Mouse (Mus musculus): Measurements from ENCODE around the gene Hpgd. TPM values are rescaled to one million over a fixed set of nuclear protein-coding genes. Genes with fewer than 3 reads are reported as not detected.
"Not testable (repeated sequence)": the region's sequence is repeated elsewhere in the genome, so short reads cannot be mapped to it uniquely, and the experiment has no call there.

Hpgd gene
- polyA plus RNA-seq (2015; fragmentation: Nextera tagmentation; extraction: Ambion mirVana) = 7.6 and 8.9 TPM in 2 replicates

- H3K9ac ChIP-seq (ENCODE audit: low read depth, low read length) = peak within 1 kb of the TSS; percentile 76
- under 1% methylated on average over 31 of the region's 33 CpGs for WGBS
- H3K27ac ChIP-seq (ENCODE audit: low read depth, low read length) = no peak within 1 kb of the TSS; the same call in 1 of the 2 replicates
- H3K36me3 ChIP-seq (ENCODE audit: control insufficient read depth, insufficient read depth, low read length) = no peaks in the 10 kb centered on the region
- H3K4me3 ChIP-seq (ENCODE audit: low read length) = peak within 1 kb of the TSS; percentile 69
- peaks cover 15% of the 10 kb centered on the region; the same call in 1 of the 2 replicates for H3K4me1 ChIP-seq (ENCODE audit: control insufficient read depth, insufficient read depth, low read depth, low read length)
- peak; percentile 90 for ATAC-seq
- peak within 1 kb of the TSS; percentile 98 for H3K4me2 ChIP-seq (ENCODE audit: low read length)
- no peaks in the 10 kb centered on the region for H3K9me3 ChIP-seq (ENCODE audit: control insufficient read depth, low read length)
- 0 out of 2 replicates have a peak, but pooled peaks cover 2% of the 10 kb centered on the region for H3K27me3 ChIP-seq (replicated peaks; ENCODE audit: control insufficient read depth, insufficient read depth, low read length)
Measured at GRCm38 (mm10) chr8:56294373-56294877, at the start of gene Hpgd. TSS of gene Hpgd (plus strand) at chr8:56294585.

- WGBS = 70% methylated on average over 3 of the region's 3 CpGs
- H3K36me3 ChIP-seq (ENCODE audit: control insufficient read depth, insufficient read depth, low read length); ATAC-seq; H3K9ac ChIP-seq (ENCODE audit: low read depth, low read length); H3K4me3 ChIP-seq (ENCODE audit: low read length); H3K27ac ChIP-seq (ENCODE audit: low read depth, low read length); H3K4me2 ChIP-seq (ENCODE audit: low read length); H3K9me3 ChIP-seq (ENCODE audit: control insufficient read depth, low read length); H3K27me3 ChIP-seq (replicated peaks; ENCODE audit: control insufficient read depth, insufficient read depth, low read length); H3K4me1 ChIP-seq (ENCODE audit: control insufficient read depth, insufficient read depth, low read depth, low read length): not testable (repeated sequence)
Measured at GRCm38 (mm10) chr8:56251728-56252127, 42.7 kb upstream of the Hpgd start.

DNA sequence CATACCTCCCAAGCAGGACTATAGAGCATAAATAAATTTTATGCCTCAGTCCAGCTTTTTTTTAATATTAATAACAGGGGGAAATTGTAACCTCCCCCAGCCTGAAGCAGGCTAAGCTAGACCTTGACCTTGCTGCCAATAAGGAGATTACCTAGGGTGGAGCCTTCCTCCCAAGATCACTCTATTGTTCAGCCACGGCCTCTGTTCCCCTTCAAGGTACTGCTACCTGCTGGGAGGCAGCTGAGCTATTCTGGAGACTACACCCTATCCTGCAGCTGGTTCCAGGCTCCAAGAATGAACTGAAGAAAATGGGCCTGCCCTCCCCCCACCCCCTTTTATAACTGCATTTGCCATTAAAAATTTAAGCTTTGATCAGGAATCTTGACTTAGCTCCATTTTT lies 42.1 kb upstream of the Hpgd start:
- no peak overlapping the region for H3K4me2 ChIP-seq (ENCODE audit: low read length)
- no peak overlapping the region for H3K27ac ChIP-seq (ENCODE audit: low read depth, low read length)
- no peaks in the 10 kb centered on the region for H3K27me3 ChIP-seq (replicated peaks; ENCODE audit: control insufficient read depth, insufficient read depth, low read length)
- ATAC-seq = no peak
- no peak overlapping the region for H3K9ac ChIP-seq (ENCODE audit: low read depth, low read length)
- WGBS = 38% methylated on average over 1 of the region's 1 CpGs
- H3K4me1 ChIP-seq (ENCODE audit: control insufficient read depth, insufficient read depth, low read depth, low read length) = no peaks in the 10 kb centered on the region
- H3K4me3 ChIP-seq (ENCODE audit: low read length) = no peak overlapping the region
- no peaks in the 10 kb centered on the region for H3K9me3 ChIP-seq (ENCODE audit: control insufficient read depth, low read length)
- no peaks in the 10 kb centered on the region for H3K36me3 ChIP-seq (ENCODE audit: control insufficient read depth, insufficient read depth, low read length)

DNA sequence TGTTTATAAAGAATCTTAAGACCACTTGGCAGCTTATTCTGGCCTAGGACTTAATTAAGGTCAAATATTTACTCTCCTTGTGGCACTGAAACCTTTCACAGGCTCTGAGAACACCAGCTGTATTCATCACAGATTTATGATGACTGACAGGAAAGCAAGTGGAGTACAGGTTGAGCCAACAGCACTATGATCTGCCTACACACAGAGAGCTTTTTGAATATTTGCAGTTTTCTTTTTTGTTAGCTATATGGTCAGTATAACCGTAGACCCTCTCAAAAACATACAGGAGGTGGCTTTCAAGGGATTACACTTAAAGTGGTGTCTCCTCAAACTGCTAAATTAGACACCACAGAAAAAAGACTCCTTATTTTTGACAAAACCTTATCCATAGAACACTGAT lies 33.2 kb upstream of the Hpgd start:
- Histone ChIP-seq H3K4me1 (ENCODE audit: control insufficient read depth, insufficient read depth, low read depth, low read length) (no peaks in the 10 kb centered on the region), H3K9me3 (ENCODE audit: control insufficient read depth, low read length) (no peaks in the 10 kb centered on the region), H3K4me3 (ENCODE audit: low read length) (no peak overlapping the region), H3K27ac (ENCODE audit: low read depth, low read length) (no peak overlapping the region), H3K27me3 (replicated peaks; ENCODE audit: control insufficient read depth, insufficient read depth, low read length) (no peaks in the 10 kb centered on the region), H3K4me2 (ENCODE audit: low read length) (no peak overlapping the region), H3K9ac (ENCODE audit: low read depth, low read length) (no peak overlapping the region), H3K36me3 (ENCODE audit: control insufficient read depth, insufficient read depth, low read length) (no peaks in the 10 kb centered on the region)
- WGBS = 89% methylated on average over 1 of the region's 1 CpGs
- ATAC-seq = no peak

GRCm38 (mm10) chr8:56269687-56270663 lies 24.4 kb upstream of the Hpgd start:
- Histone ChIP-seq H3K4me1 (ENCODE audit: control insufficient read depth, insufficient read depth, low read depth, low read length) (no peaks in the 10 kb centered on the region), H3K4me2 (ENCODE audit: low read length) (no peak overlapping the region), H3K36me3 (ENCODE audit: control insufficient read depth, insufficient read depth, low read length) (no peaks in the 10 kb centered on the region), H3K27me3 (replicated peaks; ENCODE audit: control insufficient read depth, insufficient read depth, low read length) (no peaks in the 10 kb centered on the region), H3K27ac (ENCODE audit: low read depth, low read length) (no peak overlapping the region), H3K4me3 (ENCODE audit: low read length) (no peak overlapping the region), H3K9me3 (ENCODE audit: control insufficient read depth, low read length) (no peaks in the 10 kb centered on the region), H3K9ac (ENCODE audit: low read depth, low read length) (no peak overlapping the region)
- 84% methylated on average over 10 of the region's 10 CpGs for WGBS
- no peak for ATAC-seq

- no peak overlapping the region for H3K27ac ChIP-seq (ENCODE audit: low read depth, low read length)
- no peak overlapping the region for H3K4me2 ChIP-seq (ENCODE audit: low read length)
- H3K4me3 ChIP-seq (ENCODE audit: low read length) = no peak overlapping the region
- no peaks in the 10 kb centered on the region for H3K4me1 ChIP-seq (ENCODE audit: control insufficient read depth, insufficient read depth, low read depth, low read length)
- ATAC-seq = no peak
- H3K9me3 ChIP-seq (ENCODE audit: control insufficient read depth, low read length) = no peaks in the 10 kb centered on the region
- WGBS = 75% methylated on average over 1 of the region's 1 CpGs
- H3K9ac ChIP-seq (ENCODE audit: low read depth, low read length) = no peak overlapping the region
- H3K36me3 ChIP-seq (ENCODE audit: control insufficient read depth, insufficient read depth, low read length) = no peaks in the 10 kb centered on the region
- H3K27me3 ChIP-seq (replicated peaks; ENCODE audit: control insufficient read depth, insufficient read depth, low read length) = no peaks in the 10 kb centered on the region
Measured at GRCm38 (mm10) chr8:56272934-56273333, 21.5 kb upstream of the Hpgd start.

DNA sequence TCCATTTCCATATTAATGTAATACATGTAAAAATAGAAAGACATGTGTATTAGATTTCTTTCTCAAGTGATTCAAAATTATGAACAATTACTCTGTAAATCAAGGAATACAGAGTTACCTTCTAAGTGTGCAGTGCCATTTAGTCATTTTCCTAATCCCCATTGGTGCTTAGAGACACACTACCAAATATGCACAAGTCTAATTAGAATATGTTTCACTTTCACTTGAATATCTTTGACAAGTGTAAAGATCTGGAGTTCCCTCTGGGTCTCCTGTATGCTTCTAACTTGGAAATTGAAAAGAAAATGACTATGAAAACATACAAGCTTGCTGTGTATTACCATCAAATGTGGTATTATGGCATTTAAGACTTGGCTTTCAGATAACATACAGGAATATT lies 19.1 kb upstream of the Hpgd start:
- Histone ChIP-seq H3K27ac (ENCODE audit: low read depth, low read length) (no peak overlapping the region), H3K4me1 (ENCODE audit: control insufficient read depth, insufficient read depth, low read depth, low read length) (no peaks in the 10 kb centered on the region)
- ATAC-seq = no peak

DNA sequence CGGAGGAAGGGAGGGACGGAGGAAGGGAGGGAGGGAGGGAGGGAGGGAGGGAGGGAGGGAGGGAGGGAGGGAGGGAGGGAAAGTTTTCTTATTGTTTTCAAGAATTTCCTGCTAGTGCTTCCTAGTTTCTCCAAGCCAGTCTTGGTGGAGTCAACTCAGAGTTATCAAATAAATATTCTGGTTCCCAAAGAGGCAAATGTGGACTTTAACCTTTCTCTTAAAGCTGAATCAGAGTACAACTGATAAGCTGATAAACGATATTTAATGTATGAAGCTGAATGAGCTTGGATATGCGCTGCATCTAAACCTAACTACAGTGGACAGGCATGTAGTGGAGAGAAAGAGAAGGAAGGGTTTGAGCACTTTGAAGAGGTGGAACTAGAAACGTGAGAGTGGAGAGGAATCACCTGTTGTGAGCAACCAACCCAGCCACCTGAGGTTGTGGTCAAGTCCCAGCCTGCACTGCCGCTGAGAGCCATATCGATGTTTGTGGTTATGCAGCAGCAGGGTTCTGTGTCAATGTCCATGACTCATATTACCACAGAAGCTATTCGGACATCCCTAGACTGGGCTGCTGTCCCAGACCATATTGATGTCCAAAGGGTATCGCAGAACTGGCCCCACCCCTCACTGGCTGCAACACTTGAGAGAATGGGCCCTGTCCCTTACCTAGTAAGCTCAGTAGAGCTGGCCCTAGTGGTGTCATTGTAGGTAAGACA lies 16.4 kb upstream of the Hpgd start:
- WGBS = 91% methylated on average over 8 of the region's 9 CpGs
- Histone ChIP-seq H3K36me3 (ENCODE audit: control insufficient read depth, insufficient read depth, low read length) (no peaks in the 10 kb centered on the region), H3K4me3 (ENCODE audit: low read length) (no peak overlapping the region), H3K9me3 (ENCODE audit: control insufficient read depth, low read length) (no peaks in the 10 kb centered on the region), H3K4me1 (ENCODE audit: control insufficient read depth, insufficient read depth, low read depth, low read length) (no peaks in the 10 kb centered on the region), H3K4me2 (ENCODE audit: low read length) (no peak overlapping the region), H3K9ac (ENCODE audit: low read depth, low read length) (no peak overlapping the region), H3K27ac (ENCODE audit: low read depth, low read length) (no peak overlapping the region), H3K27me3 (replicated peaks; ENCODE audit: control insufficient read depth, insufficient read depth, low read length) (no peaks in the 10 kb centered on the region)
- ATAC-seq = no peak

More for the DNA sequence above, 19.1 kb upstream of the Hpgd start:
- H3K36me3 ChIP-seq (ENCODE audit: control insufficient read depth, insufficient read depth, low read length) = no peaks in the 10 kb centered on the region
- H3K4me2 ChIP-seq (ENCODE audit: low read length) = no peak overlapping the region
- H3K9me3 ChIP-seq (ENCODE audit: control insufficient read depth, low read length) = no peaks in the 10 kb centered on the region
- no peaks in the 10 kb centered on the region for H3K27me3 ChIP-seq (replicated peaks; ENCODE audit: control insufficient read depth, insufficient read depth, low read length)
- H3K9ac ChIP-seq (ENCODE audit: low read depth, low read length) = no peak overlapping the region
- H3K4me3 ChIP-seq (ENCODE audit: low read length) = no peak overlapping the region

DNA sequence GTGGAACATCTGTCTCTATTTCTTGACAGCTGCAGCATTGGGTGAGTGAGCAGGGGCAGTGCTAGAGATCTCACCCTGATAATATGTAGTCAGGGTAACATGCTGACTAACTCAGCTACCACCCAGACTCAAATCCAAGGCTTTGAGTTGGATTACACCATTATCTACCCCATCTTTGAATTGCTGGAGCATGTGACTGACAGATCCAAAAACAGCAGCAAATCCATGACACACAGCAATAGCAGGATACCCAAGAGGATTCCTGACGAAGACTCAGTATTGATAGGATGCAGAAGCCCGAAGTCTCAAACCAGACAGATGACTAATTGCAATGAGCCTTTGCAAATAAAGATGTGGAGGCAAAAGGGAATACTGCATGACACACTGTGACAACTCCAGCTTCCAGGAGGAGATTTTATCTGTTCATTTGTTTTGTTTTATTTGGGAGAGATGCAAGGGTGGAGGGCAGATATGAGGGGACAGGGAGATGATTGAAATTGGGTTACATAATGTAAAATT lies 15.8 kb upstream of the Hpgd start:
- WGBS = 75% methylated on average over 2 of the region's 2 CpGs
- Histone ChIP-seq H3K9ac (ENCODE audit: low read depth, low read length) (no peak overlapping the region), H3K4me3 (ENCODE audit: low read length) (no peak overlapping the region), H3K27me3 (replicated peaks; ENCODE audit: control insufficient read depth, insufficient read depth, low read length) (no peaks in the 10 kb centered on the region), H3K36me3 (ENCODE audit: control insufficient read depth, insufficient read depth, low read length) (no peaks in the 10 kb centered on the region), H3K27ac (ENCODE audit: low read depth, low read length) (no peak overlapping the region), H3K9me3 (ENCODE audit: control insufficient read depth, low read length) (no peaks in the 10 kb centered on the region), H3K4me2 (ENCODE audit: low read length) (no peak overlapping the region), H3K4me1 (ENCODE audit: control insufficient read depth, insufficient read depth, low read depth, low read length) (no peaks in the 10 kb centered on the region)
- ATAC-seq = no peak
